Comparison of ENCODE assay signal across 8 mouse cellular contexts in the genomic region with DNA sequence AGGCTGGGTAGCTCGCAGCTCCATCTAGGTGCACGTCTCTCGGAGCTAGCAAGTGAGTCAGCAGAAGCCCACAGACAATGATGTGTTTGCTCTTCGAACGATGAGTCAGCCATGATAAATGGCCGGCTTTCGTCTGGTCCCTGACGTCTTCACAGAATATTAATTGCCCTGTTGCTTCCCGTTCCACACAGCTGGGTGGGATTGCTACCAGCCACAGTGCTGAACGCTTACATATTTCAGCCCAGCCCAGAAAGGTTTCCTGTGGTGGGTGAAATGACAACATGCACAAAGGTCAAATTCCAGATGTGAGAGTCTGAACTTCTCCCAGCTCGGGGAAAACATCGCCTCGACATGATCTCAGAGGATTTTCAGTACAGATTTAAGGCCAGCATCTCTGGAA.
A peak's percentile ranks its signal among the peaks of the same experiment; 100 is the strongest.
DNase-seq lines count a peak whose midpoint lies in the region; ATAC-seq and TF ChIP-seq lines count a peak whose summit lies in the region.

No protein-coding gene starts in this region.

- no peaks in the 10 kb centered on the region for H3K27me3 ChIP-seq in hindbrain, embryonic 15.5 days
- H3K27me3 ChIP-seq in limb, embryonic 13.5 days, result no peaks in the 10 kb centered on the region
- no peaks in the 10 kb centered on the region for H3K27me3 ChIP-seq in neural tube, embryonic 11.5 days (ENCODE audit: control insufficient read depth, insufficient read depth, low read length)

- TF ChIP-seq CTCF in embryonic fibroblast, embryonic 13.5 days (IDR thresholded peaks at IDR 0.05; ENCODE audit: borderline replicate concordance, insufficient read depth, low read length), result peak; percentile 2; the same call in 1 of the 2 replicates

- H3K4me1 ChIP-seq in embryonic fibroblast, embryonic 13.5 days (ENCODE audit: control insufficient read depth, insufficient read depth, low read length), result peaks cover 23% of the 10 kb centered on the region
- H3K4me1 ChIP-seq in hindbrain, embryonic 15.5 days (replicated peaks), result peaks cover 9% of the 10 kb centered on the region
- H3K4me1 ChIP-seq in limb, embryonic 13.5 days, result peaks cover 21% of the 10 kb centered on the region
- no peaks in the 10 kb centered on the region for H3K4me1 ChIP-seq in neural tube, embryonic 11.5 days (ENCODE audit: control insufficient read depth, insufficient read depth, low read length)

- ATAC-seq in hindbrain, embryonic 15.5 days (ENCODE audit: low FRiP score, low read depth), result no peak
- ATAC-seq in limb, embryonic 13.5 days (ENCODE audit: low FRiP score, low read depth), result peak; percentile 52
- ATAC-seq in neural tube, embryonic 11.5 days (ENCODE audit: insufficient read depth, low FRiP score, low TSS enrichment), result no peak
- ATAC-seq in erythroid progenitor cell, adult 5-6 weeks (replicated peaks; ENCODE audit: low FRiP score, poor library complexity, severe bottlenecking), result no peak

- H3K36me3 ChIP-seq in hindbrain, embryonic 15.5 days, result no peaks in the 10 kb centered on the region
- no peaks in the 10 kb centered on the region for H3K36me3 ChIP-seq in limb, embryonic 13.5 days
- H3K36me3 ChIP-seq in neural tube, embryonic 11.5 days (ENCODE audit: control insufficient read depth, insufficient read depth, low read length), result no peaks in the 10 kb centered on the region

- no peak overlapping the region for H3K4me3 ChIP-seq in embryonic fibroblast, embryonic 13.5 days (ENCODE audit: insufficient read depth, low read length)
- H3K4me3 ChIP-seq in hindbrain, embryonic 15.5 days, result no peak overlapping the region
- H3K4me3 ChIP-seq in limb, embryonic 13.5 days, result no peak overlapping the region
- H3K4me3 ChIP-seq in neural tube, embryonic 11.5 days (ENCODE audit: low read depth, low read length), result no peak overlapping the region

- peak; percentile 16 to 58 for DNase-seq in urinary bladder, adult 18-20 months (ENCODE audit: low spot score in 2 of 2)
- no peak for DNase-seq in urinary bladder, postnatal 10 days (ENCODE audit: low spot score)
- peak; percentile 69 for DNase-seq in neural tube, embryonic 11.5 days (ENCODE audit: low spot score)
- no peak for DNase-seq in T-cell, adult 2 months (ENCODE audit: low spot score)

- H3K27ac ChIP-seq in embryonic fibroblast, embryonic 13.5 days (ENCODE audit: insufficient read depth, low read length), result peak overlapping the region; percentile 93
- H3K27ac ChIP-seq in hindbrain, embryonic 15.5 days (replicated peaks), result no peak overlapping the region
- no peak overlapping the region for H3K27ac ChIP-seq in limb, embryonic 13.5 days
- no peak overlapping the region for H3K27ac ChIP-seq in neural tube, embryonic 11.5 days (ENCODE audit: low read depth, low read length)

- H3K9ac ChIP-seq in hindbrain, embryonic 15.5 days, result no peak overlapping the region
- no peak overlapping the region for H3K9ac ChIP-seq in limb, embryonic 13.5 days
- H3K9ac ChIP-seq in neural tube, embryonic 11.5 days (ENCODE audit: low read length), result no peak overlapping the region

- H3K4me2 ChIP-seq in hindbrain, embryonic 15.5 days, result peak overlapping the region; percentile 7; the same call in 1 of the 2 replicates
- H3K4me2 ChIP-seq in limb, embryonic 13.5 days (replicated peaks), result peak overlapping the region; percentile 19
- H3K4me2 ChIP-seq in neural tube, embryonic 11.5 days (ENCODE audit: low read depth), result no peak overlapping the region

- TF ChIP-seq POLR2A in embryonic fibroblast, embryonic 13.5 days (IDR thresholded peaks at IDR 0.05; ENCODE audit: low read depth, low read length), result no peak

- 26% methylated on average over 13 of the region's 13 CpGs for whole genome bisulfite sequencing in hindbrain, embryonic 15.5 days
- WGBS in limb, embryonic 13.5 days, result 9% methylated on average over 13 of the region's 13 CpGs
- 31% methylated on average over 13 of the region's 13 CpGs for WGBS in neural tube, embryonic 11.5 days

- no peaks in the 10 kb centered on the region for H3K9me3 ChIP-seq in hindbrain, embryonic 15.5 days
- H3K9me3 ChIP-seq in limb, embryonic 13.5 days, result no peaks in the 10 kb centered on the region
- H3K9me3 ChIP-seq in neural tube, embryonic 11.5 days (ENCODE audit: control insufficient read depth, low read length), result no peaks in the 10 kb centered on the region

Comparison
In these comparisons a context has a peak if more than half of its experiments do, and no peak if none do; other contexts are left out.
1. DNase-seq: peak in urinary bladder, adult 18-20 months (2 of 2) and neural tube, embryonic 11.5 days (single experiment); none in urinary bladder, postnatal 10 days (single experiment) and T-cell, adult 2 months (single experiment).